Mouse (Mus musculus): ENCODE results near the gene Fap.

Fap gene

DNA sequence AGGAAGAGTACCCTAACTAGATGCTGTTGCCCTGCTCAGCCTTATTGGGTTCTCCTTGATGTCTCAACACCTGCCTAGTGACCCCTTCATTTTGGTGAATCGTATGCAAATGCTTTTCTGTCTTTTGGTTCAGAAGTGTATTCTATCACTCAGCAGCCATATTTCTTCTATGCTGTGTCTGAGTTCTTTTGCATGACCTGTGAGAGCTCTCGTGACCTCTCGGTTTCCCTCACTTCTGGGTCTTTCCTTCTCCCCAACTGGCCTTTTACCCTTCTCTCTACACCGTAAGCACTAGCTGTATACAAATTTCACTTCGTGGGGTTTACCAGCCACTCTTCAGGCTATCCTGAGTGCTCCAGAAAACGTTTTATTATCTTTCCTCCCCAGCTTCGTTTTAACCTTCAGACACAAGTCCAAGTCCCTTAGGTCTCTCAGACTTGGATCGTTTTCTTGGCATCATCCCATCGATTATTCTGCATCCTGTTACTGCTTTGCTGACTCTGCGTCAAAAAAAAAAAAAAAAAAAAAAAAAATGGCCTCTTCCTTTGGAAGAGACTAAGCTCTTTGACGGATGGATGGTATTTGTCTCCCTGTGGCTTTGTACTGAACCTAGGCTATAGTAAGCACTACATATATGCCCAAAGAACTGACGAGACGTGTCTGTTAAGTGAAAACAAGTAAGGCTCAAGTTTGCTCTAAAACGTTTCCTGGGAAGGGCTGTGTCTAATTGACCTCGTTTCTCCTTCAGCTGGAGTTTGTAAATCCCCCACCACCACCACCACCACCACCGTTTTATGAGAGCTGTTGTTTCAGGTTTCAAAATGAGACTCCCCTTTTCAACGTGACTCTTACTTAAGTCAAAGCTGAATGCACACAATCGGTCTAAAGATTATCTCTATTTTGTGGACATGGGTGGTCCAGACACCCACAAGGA lies 114.4 kb downstream of the Fap start:
- no peak for DNase-seq (ENCODE audit: low spot score in 2 of 2)

DNA sequence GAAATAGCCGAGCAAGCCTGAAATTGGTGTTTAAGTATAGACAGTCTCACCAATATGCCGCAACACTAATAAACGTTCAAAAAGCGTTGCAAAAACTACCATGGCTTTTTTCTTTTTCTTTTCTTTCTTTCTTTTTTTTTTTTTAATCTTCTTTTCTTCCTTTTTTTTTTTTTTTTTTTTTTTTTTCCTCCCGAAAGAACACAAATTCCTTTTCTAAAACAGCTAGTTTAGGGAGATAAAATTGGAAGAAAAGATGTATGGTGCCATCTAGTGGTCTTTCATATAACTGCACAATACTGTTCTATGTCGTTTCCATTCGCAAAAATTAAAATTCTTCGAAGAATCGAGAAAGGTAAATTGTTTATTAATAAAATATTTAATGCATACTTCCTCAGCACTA lies 115.8 kb downstream of the Fap start:
- no peak for DNase-seq (ENCODE audit: low spot score in 2 of 2)

DNA sequence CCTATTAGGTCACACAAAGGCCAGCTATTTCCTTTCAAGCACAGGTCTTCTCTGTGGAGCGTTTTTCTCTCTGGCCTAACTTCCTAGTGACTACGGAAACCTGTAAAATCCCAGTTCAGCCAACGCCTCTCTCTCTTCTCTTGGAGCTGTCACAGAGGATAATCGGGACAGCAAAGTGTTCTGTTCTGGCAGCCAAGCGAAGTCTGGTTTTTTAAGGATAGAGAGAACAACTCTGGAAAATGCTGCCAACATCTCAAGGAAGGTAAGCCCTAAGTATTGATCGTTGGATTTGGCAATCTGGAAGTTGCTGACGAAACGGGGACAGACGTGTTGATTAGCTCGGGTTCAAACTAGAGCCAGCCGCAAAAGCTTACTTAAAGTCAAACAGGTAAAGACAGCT lies 118.9 kb downstream of the Fap start:
- peak in 1 of 2 experiments; percentile 30 for DNase-seq (ENCODE audit: low spot score in 2 of 2)

DNA sequence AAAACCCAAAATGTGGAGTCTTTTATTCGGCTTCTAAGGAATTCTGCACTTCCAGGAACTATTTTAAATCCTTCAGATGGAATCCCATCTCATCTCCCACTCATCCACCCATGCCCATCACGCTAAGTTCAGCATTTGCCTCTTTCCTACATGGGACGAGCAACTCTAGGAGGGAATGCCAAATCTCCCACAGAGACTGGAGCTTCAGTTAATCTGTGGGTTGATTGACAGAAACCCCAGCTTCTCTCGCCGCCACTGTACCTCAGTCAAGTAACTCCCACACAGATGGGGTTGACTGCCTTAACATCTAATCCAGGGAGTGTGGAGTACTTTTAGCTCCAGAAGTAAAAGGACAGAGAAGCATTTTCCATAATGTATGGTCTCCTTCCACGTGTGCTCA lies 119.8 kb downstream of the Fap start:
- peak; percentile 35 to 65 for DNase-seq (ENCODE audit: low spot score in 2 of 2)
